Mouse (Mus musculus) cerebellum, adult (tissue): ENCODE results near the gene Klhdc9.

Experiments
- ATAC-seq: cut with Nextera tagmentation; 2 replicates; pipeline ENCODE4 v1.9.2; 2017; ENCODE audit warnings: mild to moderate bottlenecking, moderate library complexity, mixed read lengths; ENCODE audit not compliant: insufficient number of reproducible peaks, low FRiP score, low TSS enrichment

The Klhdc9 gene

DNA sequence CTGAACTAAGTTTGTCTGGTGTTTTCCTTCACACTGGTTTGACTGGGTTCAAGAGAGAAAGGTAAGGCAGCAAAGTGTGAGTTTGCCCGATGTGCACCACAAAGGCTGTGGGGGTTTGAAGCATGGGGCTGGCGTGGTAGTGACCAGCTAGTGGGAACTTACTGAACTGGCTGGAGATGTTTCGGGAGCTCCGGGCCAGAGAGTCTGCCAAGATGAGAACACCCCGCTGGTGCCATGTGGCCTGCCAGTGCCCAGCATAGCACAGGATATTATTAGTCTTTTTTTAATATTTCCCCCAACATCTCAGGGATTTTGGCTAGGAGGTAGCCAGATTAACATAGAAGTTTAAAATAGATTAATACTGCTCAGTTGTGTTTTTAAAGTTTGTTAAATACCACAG is 40.4 kb downstream of the Klhdc9 start:
- peak; percentile 92 for ATAC-seq

DNA sequence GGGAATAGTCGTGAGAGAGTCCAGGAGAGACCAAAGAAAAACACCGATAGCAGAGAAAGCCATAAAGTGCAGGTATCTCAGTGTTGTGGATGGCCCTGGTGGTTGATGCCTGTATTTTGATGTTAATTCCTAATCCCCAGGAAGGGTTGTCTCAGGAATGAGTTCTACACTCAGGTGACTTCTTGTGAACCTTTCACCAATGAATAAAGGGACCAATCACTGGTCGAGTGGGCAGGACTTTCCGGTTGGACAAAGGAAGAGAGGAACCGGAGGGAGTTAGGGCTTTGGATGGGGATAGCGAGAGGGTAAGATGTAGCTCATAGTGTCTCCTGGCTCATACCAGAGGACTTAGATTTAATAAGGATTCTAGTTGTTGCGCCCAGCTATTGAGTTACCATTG is 40.9 kb downstream of the Klhdc9 start:
- peak; percentile 74 for ATAC-seq

DNA sequence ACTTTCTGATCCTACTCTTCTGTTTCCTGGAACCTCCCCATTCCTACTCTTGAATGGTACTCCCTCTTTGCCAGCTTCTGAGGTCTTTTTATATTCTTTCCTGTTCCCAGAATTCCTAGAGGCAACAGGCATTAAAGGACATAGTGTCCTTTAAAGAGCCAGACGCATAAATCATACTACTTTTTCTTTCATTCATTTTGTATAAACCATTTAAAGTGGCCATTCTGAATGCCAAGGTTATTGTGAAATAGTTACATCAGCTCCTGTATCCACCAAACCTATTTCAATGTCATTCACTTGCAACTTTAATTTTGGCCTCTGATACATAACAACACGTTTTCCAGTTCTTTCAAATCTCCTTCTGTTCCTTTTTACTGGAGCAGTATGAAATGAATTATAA is 51.3 kb downstream of the Klhdc9 start:
- no peak for ATAC-seq
